Mouse (Mus musculus): ENCODE data around the gene Unc13d. TPM values are rescaled to one million over a fixed set of nuclear protein-coding genes. Genes with fewer than 3 reads are reported as not detected.

Gene Unc13d
- total and polyA plus RNA-seq, 3 experiments, result 8.9 to 15.7 (median 14.0) TPM

- Histone ChIP-seq H3K4me3 (replicated peaks in 1 of 3; ENCODE audit: low read depth in 2 of 3, low read length in 2 of 3, poor library complexity in 1 of 3) (no peak overlapping the region), H3K9me3 (replicated peaks; ENCODE audit: low read length) (no peaks in the 10 kb centered on the region), H3K4me2 (ENCODE audit: insufficient read depth, low read depth, poor library complexity, severe bottlenecking) (no peak overlapping the region), H3K4me1 (ENCODE audit: control insufficient read depth in 1 of 2, insufficient read depth in 2 of 2) (peaks cover 15 to 23% of the 10 kb centered on the region in 2 experiments), H3K27me3 (replicated peaks) (peaks cover 4% of the 10 kb centered on the region), H3K79me2 (replicated peaks; ENCODE audit: control insufficient read depth, extremely low read depth, insufficient read depth, poor library complexity, severe bottlenecking) (no peaks in the 10 kb centered on the region), H3K36me3 (replicated peaks in 1 of 2; ENCODE audit: control insufficient read depth in 1 of 2, insufficient read depth in 1 of 2, low read length in 1 of 2) (no peaks in the 10 kb centered on the region), H3K27ac (ENCODE audit: insufficient read depth, low read depth) (no peak overlapping the region), H3K9ac (ENCODE audit: insufficient read depth, low read depth) (no peak overlapping the region)
- dilution Hi-C loops (cut with MboI; ENCODE audit: extremely low pct_ligation_motif_present, extremely low pct_unique_long_range_greater_than_20kb, low sequenced_read_pairs), result no loop called here
- DNase-seq (ENCODE audit: extremely low read depth), result no peak
- TF ChIP-seq CHD2 (IDR thresholded peaks at IDR 0.05; ENCODE audit: low read length), result no peak
- no peak for TF ChIP-seq POLR2AphosphoS2 (IDR thresholded peaks at IDR 0.05; ENCODE audit: low read depth, low read length)
- no peak for TF ChIP-seq BHLHE40 (IDR thresholded peaks at IDR 0.05; ENCODE audit: low read depth, low read length)
- TF ChIP-seq TCF12 (IDR thresholded peaks at IDR 0.05; ENCODE audit: low read depth, low read length), result no peak
- TF ChIP-seq MEF2A (IDR thresholded peaks at IDR 0.05; ENCODE audit: borderline replicate concordance, low read depth, low read length), result no peak
- no peak for TF ChIP-seq KAT2A (IDR thresholded peaks at IDR 0.05; ENCODE audit: insufficient replicate concordance, low read length)
- no peak for TF ChIP-seq ZC3H11A (IDR thresholded peaks at IDR 0.05; ENCODE audit: low read depth, low read length)
- TF ChIP-seq ELF1 (IDR thresholded peaks at IDR 0.05; ENCODE audit: low read depth, low read length), result no peak
- TF ChIP-seq ZKSCAN1 (IDR thresholded peaks at IDR 0.05; ENCODE audit: borderline replicate concordance, low read depth, low read length), result no peak
- TF ChIP-seq TBP (conservative IDR thresholded peaks at IDR 0.05; ENCODE audit: low read depth, low read length), result no peak
- no peak for TF ChIP-seq CTCF (conservative IDR thresholded peaks at IDR 0.05 in 1 of 2, IDR thresholded peaks at IDR 0.05 in 1 of 2; ENCODE audit: low read depth in 2 of 2, low read length in 2 of 2)
- TF ChIP-seq CHD1 (IDR thresholded peaks at IDR 0.05; ENCODE audit: low read depth, low read length), result no peak
- TF ChIP-seq JUN (IDR thresholded peaks at IDR 0.05; ENCODE audit: insufficient read depth, low read depth, low read length), result no peak
- TF ChIP-seq UBTF (IDR thresholded peaks at IDR 0.05; ENCODE audit: low read depth, low read length), result no peak
- in situ Hi-C loops (cut with MboI; ENCODE audit: low pct_ligation_motif_present, low pct_unique_long_range_greater_than_20kb, low sequenced_read_pairs), result no loop called here
These were observed 24.7 kb upstream of the Unc13d start for GRCm38 (mm10) chr11:116102472-116102871.

GRCm38 (mm10) chr11:116101931-116102381, 24.2 kb upstream of the Unc13d start:
- Histone ChIP-seq H3K9ac (ENCODE audit: insufficient read depth, low read depth) (no peak overlapping the region), H3K9me3 (replicated peaks; ENCODE audit: low read length) (no peaks in the 10 kb centered on the region), H3K4me3 (replicated peaks in 1 of 3; ENCODE audit: low read depth in 2 of 3, low read length in 2 of 3, poor library complexity in 1 of 3) (no peak overlapping the region), H3K27ac (ENCODE audit: insufficient read depth, low read depth) (no peak overlapping the region), H3K79me2 (replicated peaks; ENCODE audit: control insufficient read depth, extremely low read depth, insufficient read depth, poor library complexity, severe bottlenecking) (no peaks in the 10 kb centered on the region), H3K4me1 (ENCODE audit: control insufficient read depth in 1 of 2, insufficient read depth in 2 of 2) (peaks cover 11 to 18% of the 10 kb centered on the region in 2 experiments), H3K36me3 (replicated peaks in 1 of 2; ENCODE audit: control insufficient read depth in 1 of 2, insufficient read depth in 1 of 2, low read length in 1 of 2) (no peaks in the 10 kb centered on the region), H3K4me2 (ENCODE audit: insufficient read depth, low read depth, poor library complexity, severe bottlenecking) (no peak overlapping the region), H3K27me3 (replicated peaks) (peaks cover 4% of the 10 kb centered on the region)
- no peak for TF ChIP-seq MEF2A (IDR thresholded peaks at IDR 0.05; ENCODE audit: borderline replicate concordance, low read depth, low read length)
- TF ChIP-seq TCF12 (IDR thresholded peaks at IDR 0.05; ENCODE audit: low read depth, low read length), result no peak
- TF ChIP-seq MAFK (IDR thresholded peaks at IDR 0.05; ENCODE audit: insufficient replicate concordance, low read length), result no peak
- no peak for TF ChIP-seq MAX (IDR thresholded peaks at IDR 0.05; ENCODE audit: low read length)
- TF ChIP-seq JUN (IDR thresholded peaks at IDR 0.05; ENCODE audit: insufficient read depth, low read depth, low read length), result no peak
- no peak for TF ChIP-seq JUND (conservative IDR thresholded peaks at IDR 0.05; ENCODE audit: low read depth, low read length)
- TF ChIP-seq SMC3 (IDR thresholded peaks at IDR 0.05; ENCODE audit: low read depth, low read length), result no peak
- TF ChIP-seq MAZ (IDR thresholded peaks at IDR 0.05; ENCODE audit: low read depth, low read length), result no peak
- no peak for TF ChIP-seq ZMIZ1 (IDR thresholded peaks at IDR 0.05; ENCODE audit: low read depth, low read length)
- no peak for TF ChIP-seq USF1 (IDR thresholded peaks at IDR 0.05; ENCODE audit: low read depth, low read length)
- TF ChIP-seq POLR2A (IDR thresholded peaks at IDR 0.05; ENCODE audit: low read depth, low read length), result no peak
- no peak for DNase-seq (ENCODE audit: extremely low read depth)
- in situ Hi-C loops (cut with MboI; ENCODE audit: low pct_ligation_motif_present, low pct_unique_long_range_greater_than_20kb, low sequenced_read_pairs), result no loop called here
- dilution Hi-C loops (cut with MboI; ENCODE audit: extremely low pct_ligation_motif_present, extremely low pct_unique_long_range_greater_than_20kb, low sequenced_read_pairs), result no loop called here
